Mouse (Mus musculus): ENCODE measurements around the gene Guf1.

Guf1 gene

GRCm38 (mm10) chr5:69556628-69557403 lies at the start of gene Guf1:
TSS of gene Guf1 (plus strand) at chr5:69556923.
- peak; percentile 85 for DNase-seq (ENCODE audit: low read depth, low spot score)

- no peak for DNase-seq (ENCODE audit: low read depth, low spot score)
Observed at GRCm38 (mm10) chr5:69507045-69507444, 49.7 kb upstream of the Guf1 start.

- DNase-seq (ENCODE audit: low read depth, low spot score) = no peak
Observed at GRCm38 (mm10) chr5:69511631-69512030, 45.1 kb upstream of the Guf1 start.

DNA sequence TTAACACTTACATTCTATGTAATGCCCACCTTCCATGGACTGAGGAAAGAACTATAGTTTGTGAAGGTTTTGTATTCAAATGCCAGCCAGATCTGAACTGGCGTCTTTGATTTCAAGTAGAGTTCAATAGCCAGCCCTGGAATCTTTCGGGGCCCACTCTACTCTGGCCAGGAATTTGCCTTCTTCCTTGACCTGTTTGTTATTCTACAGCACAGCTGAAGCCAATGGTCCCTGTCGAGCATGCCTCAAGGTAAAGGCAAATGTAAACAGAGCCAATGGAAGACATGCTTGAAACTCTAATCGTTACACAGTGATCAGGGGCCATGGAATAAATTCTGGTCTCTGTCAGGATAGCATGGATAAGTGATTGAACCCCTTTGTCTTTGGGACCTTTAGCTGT lies 44.5 kb upstream of the Guf1 start:
- DNase-seq (ENCODE audit: low read depth, low spot score) = no peak

- DNase-seq (ENCODE audit: low read depth, low spot score) = peak; percentile 23
Observed at GRCm38 (mm10) chr5:69520661-69521278, 36.0 kb upstream of the Guf1 start.

DNA sequence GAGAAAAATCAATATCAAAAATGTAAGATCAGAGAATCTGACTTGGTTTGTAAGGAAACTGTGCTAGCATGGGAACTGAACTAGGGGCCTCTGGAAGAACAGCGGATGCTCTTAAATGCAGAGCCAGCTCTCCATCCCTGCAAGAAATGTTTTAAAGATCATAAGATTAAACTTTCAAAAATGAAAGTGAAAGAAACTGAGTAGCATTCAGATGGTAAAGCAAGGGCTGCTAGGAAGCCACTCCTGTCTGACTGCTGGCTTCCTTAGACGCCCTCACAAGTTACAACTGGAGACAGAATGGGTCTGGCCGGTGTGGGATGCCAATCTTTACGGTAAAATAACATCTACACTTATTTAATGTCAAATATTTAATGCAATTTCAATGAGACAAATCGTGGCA lies 34.7 kb upstream of the Guf1 start:
- no peak for DNase-seq (ENCODE audit: low read depth, low spot score)

GRCm38 (mm10) chr5:69523944-69524343 lies 32.8 kb upstream of the Guf1 start:
- no peak for DNase-seq (ENCODE audit: low read depth, low spot score)

GRCm38 (mm10) chr5:69541680-69542079 lies 15.0 kb upstream of the Guf1 start:
- DNase-seq (ENCODE audit: low read depth, low spot score) = no peak

GRCm38 (mm10) chr5:69542489-69542888 lies 14.2 kb upstream of the Guf1 start, which contains the start of gene Yipf7:
TSS of gene Yipf7 (minus strand) at chr5:69542648.
- DNase-seq (ENCODE audit: low read depth, low spot score) = peak; percentile 21

- DNase-seq (ENCODE audit: low read depth, low spot score) = peak; percentile 4
Observed at GRCm38 (mm10) chr5:69557404-69557935, 747 bp downstream of the Guf1 start.

GRCm38 (mm10) chr5:69591640-69592461 lies 35.1 kb downstream of the Guf1 start, which contains the start of gene Gnpda2:
TSS of gene Gnpda2 (minus strand) at chr5:69592340.
- peak; percentile 86 for DNase-seq (ENCODE audit: low read depth, low spot score)

GRCm38 (mm10) chr5:69601027-69601426 lies 44.3 kb downstream of the Guf1 start:
- peak; percentile 26 for DNase-seq (ENCODE audit: low read depth, low spot score)

GRCm38 (mm10) chr5:69613209-69613796 lies 56.6 kb downstream of the Guf1 start:
- peak; percentile 32 for DNase-seq (ENCODE audit: low read depth, low spot score)

DNA sequence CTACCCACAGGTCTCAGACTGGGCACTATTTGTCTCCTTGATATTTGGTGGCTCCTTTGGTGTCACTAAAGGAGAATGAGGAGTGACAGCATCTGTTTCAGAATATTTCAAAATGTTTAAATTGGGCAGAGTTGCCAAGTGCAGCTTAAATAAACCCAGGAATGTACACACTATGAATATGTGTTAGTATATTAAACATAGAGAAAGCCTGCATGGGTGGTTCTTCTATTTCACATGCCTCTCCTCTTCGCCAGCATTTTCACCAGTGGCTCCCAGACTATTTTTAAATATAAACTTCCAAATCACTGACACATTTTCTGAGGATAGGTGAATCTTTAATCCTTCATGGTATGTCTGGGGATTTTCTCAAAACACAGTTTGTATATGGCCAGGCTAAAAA lies 64.2 kb downstream of the Guf1 start:
- DNase-seq (ENCODE audit: low read depth, low spot score) = peak; percentile 23
